Mouse (Mus musculus) heart, embryonic 10.5 days (tissue): ENCODE measurements around the gene Slc13a4. TPM values are rescaled to one million over a fixed set of nuclear protein-coding genes. Genes with fewer than 3 reads are reported as not detected.
A peak's percentile ranks its signal among the peaks of the same experiment; 100 is the strongest.

Experiments used
- DNase-seq: peaks from one replicate; pipeline ENCODE4 v3.0.0-alpha.2; 2017; ENCODE audit warnings: low spot score
- H3K27ac ChIP-seq: fragments of 300-500 bp; sonication (generic); 2 replicates; pipeline ENCODE4 v1.5.1; 2016; ENCODE audit warnings: mild to moderate bottlenecking
- H3K27me3 ChIP-seq: fragments of 300-500 bp; sonication (generic); 2 replicates; pipeline ENCODE4 v1.6.1; 2016; ENCODE audit warnings: mild to moderate bottlenecking; ENCODE audit not compliant: poor library complexity, insufficient read depth, severe bottlenecking
- H3K36me3 ChIP-seq: fragments of 300-500 bp; sonication (generic); 2 replicates; pipeline ENCODE4 v1.6.1; 2016; ENCODE audit warnings: mild to moderate bottlenecking, moderate library complexity
- H3K4me1 ChIP-seq: fragments of 300-500 bp; sonication (generic); 2 replicates; pipeline ENCODE4 v1.6.1; 2016; ENCODE audit warnings: mild to moderate bottlenecking
- H3K4me3 ChIP-seq: fragments of 300-500 bp; sonication (generic); 2 replicates; pipeline ENCODE4 v1.5.1; 2016; ENCODE audit warnings: mild to moderate bottlenecking, moderate library complexity
- H3K9me3 ChIP-seq: fragments of 300-500 bp; sonication (generic); 2 replicates; pipeline ENCODE4 v1.6.1; 2016; ENCODE audit warnings: mild to moderate bottlenecking, moderate library complexity
- WGBS: fragments of 180-500 bp; shearing (Covaris S2); methylation state at CpG from one replicate; pipeline ENCODE4 v1.1.7; 2016; 5-methylcytosine and 5-hydroxymethylcytosine counted together
- polyA plus RNA-seq: library from polyadenylated mRNA; unstranded; fragments of >200 nt; fragmentation: Nextera tagmentation; extraction: Ambion mirVana; gene quantifications from 2 replicates; pipeline ENCODE4 v1.2.1, GENCODE M21; 2016

Slc13a4 gene
- 2.9 and 3.3 TPM in 2 replicates for polyA plus RNA-seq

GRCm38 (mm10) chr6:35308037-35308436 is at the start of gene Slc13a4:
TSS of gene Slc13a4 (minus strand) at chr6:35308131.
- Histone ChIP-seq H3K36me3 (no peaks in the 10 kb centered on the region), H3K27me3 (no peaks in the 10 kb centered on the region), H3K27ac (no peak within 1 kb of the TSS), H3K4me3 (no peak within 1 kb of the TSS), H3K9me3 (no peaks in the 10 kb centered on the region), H3K4me1 (peaks cover 10% of the 10 kb centered on the region; the same call in 1 of the 2 replicates)
- no peak for DNase-seq
- 18% methylated on average over 7 of the region's 7 CpGs for WGBS

GRCm38 (mm10) chr6:35355320-35355719 is 47.4 kb upstream of the Slc13a4 start:
- no peaks in the 10 kb centered on the region for H3K36me3 ChIP-seq
- H3K27me3 ChIP-seq, result peaks cover 7% of the 10 kb centered on the region
- no peak overlapping the region for H3K27ac ChIP-seq
- no peak overlapping the region for H3K4me3 ChIP-seq
- 92% methylated on average over 3 of the region's 3 CpGs for WGBS
- peaks cover 18% of the 10 kb centered on the region for H3K4me1 ChIP-seq
- DNase-seq, result no peak
- H3K9me3 ChIP-seq, result no peaks in the 10 kb centered on the region

- Histone ChIP-seq H3K27me3 (peaks cover 7% of the 10 kb centered on the region), H3K9me3 (no peaks in the 10 kb centered on the region), H3K36me3 (no peaks in the 10 kb centered on the region), H3K4me1 (peaks cover 18% of the 10 kb centered on the region), H3K27ac (peak overlapping the region; percentile 62; the same call in 1 of the 2 replicates), H3K4me3 (no peak overlapping the region)
- 38% methylated on average over 6 of the region's 6 CpGs for whole genome bisulfite sequencing
- no peak for DNase-seq
These were observed 46.7 kb upstream of the Slc13a4 start for GRCm38 (mm10) chr6:35354622-35354998.

GRCm38 (mm10) chr6:35353846-35354621 is 46.1 kb upstream of the Slc13a4 start:
- DNase-seq, result no peak
- Histone ChIP-seq H3K9me3 (no peaks in the 10 kb centered on the region), H3K36me3 (no peaks in the 10 kb centered on the region), H3K27ac (peak overlapping the region; percentile 62), H3K4me3 (0 out of 2 replicates have a peak overlapping the region, but pooled peaks have one; percentile 15), H3K27me3 (peaks cover 7% of the 10 kb centered on the region), H3K4me1 (peaks cover 18% of the 10 kb centered on the region)
- WGBS, result 29% methylated on average over 18 of the region's 18 CpGs

- Histone ChIP-seq H3K4me3 (no peak overlapping the region), H3K36me3 (no peaks in the 10 kb centered on the region), H3K4me1 (peaks cover 18% of the 10 kb centered on the region), H3K27ac (peak overlapping the region; percentile 62), H3K27me3 (peaks cover 7% of the 10 kb centered on the region), H3K9me3 (no peaks in the 10 kb centered on the region)
- 62% methylated on average over 5 of the region's 5 CpGs for WGBS
- DNase-seq, result no peak
These were observed 45.5 kb upstream of the Slc13a4 start for GRCm38 (mm10) chr6:35353416-35353815.

GRCm38 (mm10) chr6:35352867-35353266 is 44.9 kb upstream of the Slc13a4 start:
- peaks cover 7% of the 10 kb centered on the region for H3K27me3 ChIP-seq
- no peaks in the 10 kb centered on the region for H3K36me3 ChIP-seq
- no peaks in the 10 kb centered on the region for H3K9me3 ChIP-seq
- WGBS, result 80% methylated on average over 8 of the region's 8 CpGs
- H3K27ac ChIP-seq, result no peak overlapping the region
- no peak for DNase-seq
- peaks cover 18% of the 10 kb centered on the region for H3K4me1 ChIP-seq
- no peak overlapping the region for H3K4me3 ChIP-seq

- H3K36me3 ChIP-seq, result no peaks in the 10 kb centered on the region
- no peak for DNase-seq
- H3K9me3 ChIP-seq, result no peaks in the 10 kb centered on the region
- H3K4me3 ChIP-seq, result no peak overlapping the region
- WGBS, result 90% methylated on average over 3 of the region's 3 CpGs
- peaks cover 18% of the 10 kb centered on the region for H3K4me1 ChIP-seq
- H3K27ac ChIP-seq, result no peak overlapping the region
- H3K27me3 ChIP-seq, result peaks cover 7% of the 10 kb centered on the region
These were observed 43.9 kb upstream of the Slc13a4 start for GRCm38 (mm10) chr6:35351826-35352225.

- H3K4me3 ChIP-seq, result no peak overlapping the region
- no peaks in the 10 kb centered on the region for H3K9me3 ChIP-seq
- WGBS, result 59% methylated on average over 7 of the region's 7 CpGs
- H3K36me3 ChIP-seq, result no peaks in the 10 kb centered on the region
- H3K27me3 ChIP-seq, result no peaks in the 10 kb centered on the region
- H3K27ac ChIP-seq, result no peak overlapping the region
- H3K4me1 ChIP-seq, result peaks cover 18% of the 10 kb centered on the region
- no peak for DNase-seq
These were observed 41.9 kb upstream of the Slc13a4 start for GRCm38 (mm10) chr6:35349784-35350183.

- Histone ChIP-seq H3K27ac (no peak overlapping the region), H3K36me3 (no peaks in the 10 kb centered on the region), H3K4me1 (peaks cover 30% of the 10 kb centered on the region), H3K27me3 (no peaks in the 10 kb centered on the region), H3K9me3 (no peaks in the 10 kb centered on the region), H3K4me3 (no peak overlapping the region)
- 15% methylated on average over 3 of the region's 3 CpGs for WGBS
- no peak for DNase-seq
These were observed 30.7 kb upstream of the Slc13a4 start for GRCm38 (mm10) chr6:35338640-35339039.

GRCm38 (mm10) chr6:35337836-35338235 is 29.9 kb upstream of the Slc13a4 start:
- no peak for DNase-seq
- Histone ChIP-seq H3K4me3 (no peak overlapping the region), H3K27ac (no peak overlapping the region), H3K27me3 (no peaks in the 10 kb centered on the region), H3K4me1 (peaks cover 32% of the 10 kb centered on the region), H3K9me3 (no peaks in the 10 kb centered on the region), H3K36me3 (no peaks in the 10 kb centered on the region)
- 66% methylated on average over 8 of the region's 8 CpGs for WGBS

- WGBS, result 39% methylated on average over 5 of the region's 5 CpGs
- Histone ChIP-seq H3K27ac (no peak overlapping the region), H3K9me3 (no peaks in the 10 kb centered on the region), H3K4me3 (no peak overlapping the region), H3K27me3 (no peaks in the 10 kb centered on the region), H3K36me3 (no peaks in the 10 kb centered on the region), H3K4me1 (peaks cover 45% of the 10 kb centered on the region)
- no peak for DNase-seq
These were observed 27.5 kb upstream of the Slc13a4 start for GRCm38 (mm10) chr6:35335452-35335851.

- 75% methylated on average over 4 of the region's 4 CpGs for WGBS
- H3K4me3 ChIP-seq, result no peak overlapping the region
- no peaks in the 10 kb centered on the region for H3K27me3 ChIP-seq
- H3K27ac ChIP-seq, result no peak overlapping the region
- H3K4me1 ChIP-seq, result peaks cover 45% of the 10 kb centered on the region
- DNase-seq, result no peak
- H3K9me3 ChIP-seq, result no peaks in the 10 kb centered on the region
- H3K36me3 ChIP-seq, result no peaks in the 10 kb centered on the region
These were observed 26.3 kb upstream of the Slc13a4 start for GRCm38 (mm10) chr6:35334278-35334677.

GRCm38 (mm10) chr6:35333632-35334031 is 25.7 kb upstream of the Slc13a4 start:
- H3K9me3 ChIP-seq, result no peaks in the 10 kb centered on the region
- no peak overlapping the region for H3K27ac ChIP-seq
- H3K27me3 ChIP-seq, result no peaks in the 10 kb centered on the region
- no peaks in the 10 kb centered on the region for H3K36me3 ChIP-seq
- WGBS, result 16% methylated on average over 3 of the region's 3 CpGs
- peaks cover 40% of the 10 kb centered on the region for H3K4me1 ChIP-seq
- H3K4me3 ChIP-seq, result no peak overlapping the region
- DNase-seq, result no peak
